Mouse (Mus musculus): ENCODE results near the gene Ppp1r8. TPM values are rescaled to one million over a fixed set of nuclear protein-coding genes. Genes with fewer than 3 reads are reported as not detected.
A peak's percentile ranks its signal among the peaks of the same experiment; 100 is the strongest.
"Not testable (repeated sequence)": the region's sequence is repeated elsewhere in the genome, so short reads cannot be mapped to it uniquely, and the experiment has no call there.

Ppp1r8 gene
- polyA plus RNA-seq, 1 experiment from 2014 or later: 21.0 TPM

GRCm38 (mm10) chr4:132798028-132798427 is 44.9 kb downstream of the Ppp1r8 start:
- no peak for ATAC-seq

GRCm38 (mm10) chr4:132797461-132797860 is 45.5 kb downstream of the Ppp1r8 start:
- ATAC-seq (no peak), DNase-seq (ENCODE audit: low spot score) (no peak)
- no peak overlapping the region for H3K9ac ChIP-seq (replicated peaks; ENCODE audit: low read depth)
- WGBS: 61% methylated on average over 1 of the region's 1 CpGs
- no peaks in the 10 kb centered on the region; the same call in 1 of the 2 replicates for H3K4me1 ChIP-seq (ENCODE audit: insufficient read depth, low read depth, low read length)
- H3K4me2 ChIP-seq (replicated peaks; ENCODE audit: low read depth, low read length): no peak overlapping the region
- H3K36me3 ChIP-seq (ENCODE audit: insufficient read depth, low read length): no peaks in the 10 kb centered on the region
- no peak overlapping the region for H3K27ac ChIP-seq (ENCODE audit: low read length)
- H3K9me3 ChIP-seq (ENCODE audit: low read length): no peaks in the 10 kb centered on the region
- 0 out of 2 replicates have a peak, but pooled peaks cover 10% of the 10 kb centered on the region for H3K27me3 ChIP-seq (replicated peaks; ENCODE audit: insufficient read depth, low read length)
- H3K4me3 ChIP-seq (ENCODE audit: low read depth, low read length): no peak overlapping the region
- no peak for TF ChIP-seq EP300 (IDR thresholded peaks at IDR 0.05)
- 0 out of 2 replicates have a peak, but pooled peaks have one; percentile 3 for TF ChIP-seq CTCF (IDR thresholded peaks at IDR 0.05)

More at GRCm38 (mm10) chr4:132798028-132798427, 44.9 kb downstream of the Ppp1r8 start:
- Histone ChIP-seq H3K9me3 (ENCODE audit: low read length) (no peaks in the 10 kb centered on the region), H3K4me1 (ENCODE audit: insufficient read depth, low read depth, low read length) (no peaks in the 10 kb centered on the region; the same call in 1 of the 2 replicates), H3K4me2 (replicated peaks; ENCODE audit: low read depth, low read length) (no peak overlapping the region), H3K9ac (replicated peaks; ENCODE audit: low read depth) (no peak overlapping the region), H3K36me3 (ENCODE audit: insufficient read depth, low read length) (no peaks in the 10 kb centered on the region), H3K27ac (ENCODE audit: low read length) (no peak overlapping the region), H3K27me3 (replicated peaks; ENCODE audit: insufficient read depth, low read length) (0 out of 2 replicates have a peak, but pooled peaks cover 10% of the 10 kb centered on the region), H3K4me3 (ENCODE audit: low read depth, low read length) (no peak overlapping the region)
- no peak for TF ChIP-seq EP300 (IDR thresholded peaks at IDR 0.05)
- TF ChIP-seq CTCF (IDR thresholded peaks at IDR 0.05): no peak
- peak; percentile 17 for DNase-seq (ENCODE audit: low spot score)
- WGBS: 67% methylated on average over 4 of the region's 4 CpGs

- peak within 1 kb of the TSS; percentile 32 for H3K4me3 ChIP-seq (ENCODE audit: low read depth, low read length)
- H3K9ac ChIP-seq (replicated peaks; ENCODE audit: low read depth): no peak within 1 kb of the TSS
- no peak within 1 kb of the TSS for H3K27ac ChIP-seq (ENCODE audit: low read length)
- TF ChIP-seq EP300 (IDR thresholded peaks at IDR 0.05) (no peak), CTCF (IDR thresholded peaks at IDR 0.05) (no peak)
- H3K27me3 ChIP-seq (replicated peaks; ENCODE audit: insufficient read depth, low read length): 0 out of 2 replicates have a peak, but pooled peaks cover 10% of the 10 kb centered on the region
- ATAC-seq (peak; percentile 68), DNase-seq (ENCODE audit: low spot score) (peak; percentile 52)
- WGBS: 2% methylated on average over 21 of the region's 21 CpGs
- H3K36me3 ChIP-seq (ENCODE audit: insufficient read depth, low read length): no peaks in the 10 kb centered on the region
- H3K4me2 ChIP-seq (replicated peaks; ENCODE audit: low read depth, low read length): peak within 1 kb of the TSS; percentile 52
- no peaks in the 10 kb centered on the region for H3K9me3 ChIP-seq (ENCODE audit: low read length)
- H3K4me1 ChIP-seq (ENCODE audit: insufficient read depth, low read depth, low read length): no peaks in the 10 kb centered on the region; the same call in 1 of the 2 replicates
Measured at GRCm38 (mm10) chr4:132796196-132796886, 46.6 kb downstream of the Ppp1r8 start, which contains the start of gene Themis2. Gene Themis2, minus strand, starts transcription at chr4:132796387.

GRCm38 (mm10) chr4:132795171-132795570 is 47.8 kb downstream of the Ppp1r8 start:
- Histone ChIP-seq H3K4me2 (replicated peaks; ENCODE audit: low read depth, low read length) (peak overlapping the region; percentile 52; the same call in 1 of the 2 replicates), H3K27ac (ENCODE audit: low read length) (no peak overlapping the region), H3K9me3 (ENCODE audit: low read length) (no peaks in the 10 kb centered on the region), H3K9ac (replicated peaks; ENCODE audit: low read depth) (no peak overlapping the region), H3K4me3 (ENCODE audit: low read depth, low read length) (peak overlapping the region; percentile 12; the same call in 1 of the 2 replicates), H3K27me3 (replicated peaks; ENCODE audit: insufficient read depth, low read length) (0 out of 2 replicates have a peak, but pooled peaks cover 10% of the 10 kb centered on the region), H3K4me1 (ENCODE audit: insufficient read depth, low read depth, low read length) (no peaks in the 10 kb centered on the region; the same call in 1 of the 2 replicates), H3K36me3 (ENCODE audit: insufficient read depth, low read length) (no peaks in the 10 kb centered on the region)
- TF ChIP-seq CTCF (IDR thresholded peaks at IDR 0.05) (no peak), EP300 (IDR thresholded peaks at IDR 0.05) (no peak)
- 57% methylated on average over 7 of the region's 7 CpGs for WGBS
- DNase-seq (ENCODE audit: low spot score) (no peak), ATAC-seq (no peak)

GRCm38 (mm10) chr4:132794760-132795159 is 48.2 kb downstream of the Ppp1r8 start:
- H3K4me3 ChIP-seq (ENCODE audit: low read depth, low read length): peak overlapping the region; percentile 12; the same call in 1 of the 2 replicates

GRCm38 (mm10) chr4:132794028-132794427 is 48.9 kb downstream of the Ppp1r8 start:
- WGBS: 45% methylated on average over 9 of the region's 9 CpGs

More at GRCm38 (mm10) chr4:132794760-132795159, 48.2 kb downstream of the Ppp1r8 start:
- Histone ChIP-seq H3K4me2 (replicated peaks; ENCODE audit: low read depth, low read length) (0 out of 2 replicates have a peak overlapping the region, but pooled peaks have one; percentile 52), H3K9ac (replicated peaks; ENCODE audit: low read depth) (no peak overlapping the region), H3K9me3 (ENCODE audit: low read length) (no peaks in the 10 kb centered on the region), H3K27ac (ENCODE audit: low read length) (no peak overlapping the region), H3K4me1 (ENCODE audit: insufficient read depth, low read depth, low read length) (no peaks in the 10 kb centered on the region; the same call in 1 of the 2 replicates), H3K27me3 (replicated peaks; ENCODE audit: insufficient read depth, low read length) (0 out of 2 replicates have a peak, but pooled peaks cover 10% of the 10 kb centered on the region), H3K36me3 (ENCODE audit: insufficient read depth, low read length) (no peaks in the 10 kb centered on the region)
- TF ChIP-seq CTCF (IDR thresholded peaks at IDR 0.05) (no peak), EP300 (IDR thresholded peaks at IDR 0.05) (no peak)
- DNase-seq (ENCODE audit: low spot score): peak; percentile 57
- ATAC-seq: peak; percentile 55
- 63% methylated on average over 8 of the region's 8 CpGs for WGBS

GRCm38 (mm10) chr4:132793322-132794004 is 49.5 kb downstream of the Ppp1r8 start:
- not testable (repeated sequence) for H3K4me1 ChIP-seq (ENCODE audit: insufficient read depth, low read depth, low read length); H3K9me3 ChIP-seq (ENCODE audit: low read length); ATAC-seq; DNase-seq (ENCODE audit: low spot score); H3K4me3 ChIP-seq (ENCODE audit: low read depth, low read length); H3K36me3 ChIP-seq (ENCODE audit: insufficient read depth, low read length); H3K4me2 ChIP-seq (replicated peaks; ENCODE audit: low read depth, low read length); H3K9ac ChIP-seq (replicated peaks; ENCODE audit: low read depth); H3K27ac ChIP-seq (ENCODE audit: low read length); H3K27me3 ChIP-seq (replicated peaks; ENCODE audit: insufficient read depth, low read length)
- 84% methylated on average over 6 of the region's 9 CpGs for WGBS

More at GRCm38 (mm10) chr4:132794028-132794427, 48.9 kb downstream of the Ppp1r8 start:
- Histone ChIP-seq H3K9me3 (ENCODE audit: low read length) (no peaks in the 10 kb centered on the region), H3K36me3 (ENCODE audit: insufficient read depth, low read length) (no peaks in the 10 kb centered on the region), H3K4me1 (ENCODE audit: insufficient read depth, low read depth, low read length) (no peaks in the 10 kb centered on the region; the same call in 1 of the 2 replicates), H3K9ac (replicated peaks; ENCODE audit: low read depth) (no peak overlapping the region), H3K27me3 (replicated peaks; ENCODE audit: insufficient read depth, low read length) (0 out of 2 replicates have a peak, but pooled peaks cover 10% of the 10 kb centered on the region), H3K4me3 (ENCODE audit: low read depth, low read length) (no peak overlapping the region), H3K27ac (ENCODE audit: low read length) (no peak overlapping the region), H3K4me2 (replicated peaks; ENCODE audit: low read depth, low read length) (no peak overlapping the region)
- DNase-seq (ENCODE audit: low spot score) (peak; percentile 51), ATAC-seq (no peak; the same call in 1 of the 2 replicates)
- TF ChIP-seq EP300 (IDR thresholded peaks at IDR 0.05) (no peak), CTCF (IDR thresholded peaks at IDR 0.05) (no peak)

All from lung, postnatal 0 days (tissue).